Mouse (Mus musculus): ENCODE measurements around the gene Olfr169. TPM values are rescaled to one million over a fixed set of nuclear protein-coding genes. Genes with fewer than 3 reads are reported as not detected.

The Olfr169 gene
- total and polyA plus RNA-seq, 3 experiments: not detected

DNA sequence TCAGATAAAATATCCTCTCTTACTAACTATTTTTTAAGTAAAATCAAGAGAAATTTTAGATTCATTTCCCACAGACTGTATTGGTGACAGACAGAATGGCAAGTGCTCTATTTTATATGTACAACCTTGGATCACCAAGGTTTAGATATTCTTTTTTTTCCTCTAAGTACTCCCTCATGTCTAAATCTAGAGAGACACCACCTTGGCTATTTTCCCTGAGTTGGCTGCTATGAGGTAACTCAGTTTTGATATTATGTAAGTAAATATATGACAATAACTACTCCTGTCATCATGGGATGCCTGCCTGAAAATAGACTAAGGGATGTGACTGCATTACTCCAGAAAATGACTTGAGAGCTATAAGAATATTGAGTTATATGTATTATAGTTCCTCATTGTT is 36.2 kb downstream of the Olfr169 start, which contains the start of gene Olfr168:
Gene Olfr168, minus strand, starts transcription at position 101 of the 400 bp plus-strand sequence.
- no peaks in the 10 kb centered on the region for H3K79me2 ChIP-seq (ENCODE audit: control insufficient read depth, insufficient read depth, low read length, poor library complexity)
- DNase-seq (ENCODE audit: low read depth, low spot score): no peak
- H3K27me3 ChIP-seq (ENCODE audit: control insufficient read depth in 1 of 2, insufficient read depth in 2 of 2, low read length in 2 of 2): no peaks in the 10 kb centered on the region
- no peak within 1 kb of the TSS for H3K9ac ChIP-seq (ENCODE audit: control insufficient read depth, low read depth, low read length, poor library complexity, severe bottlenecking)
- no peaks in the 10 kb centered on the region for H3K36me3 ChIP-seq (ENCODE audit: control insufficient read depth in 1 of 2, insufficient read depth in 2 of 2, low read length in 2 of 2)
- no peaks in the 10 kb centered on the region for H3K9me3 ChIP-seq (replicated peaks; ENCODE audit: insufficient read depth, low read length)
- no peak within 1 kb of the TSS for H3K27ac ChIP-seq (ENCODE audit: control insufficient read depth, low read depth, low read length)
- H3K4me1 ChIP-seq (ENCODE audit: control insufficient read depth in 1 of 2, insufficient read depth in 2 of 2, low read length in 2 of 2): no peaks in the 10 kb centered on the region
- H3K4me3 ChIP-seq (ENCODE audit: control insufficient read depth in 1 of 2, insufficient read depth in 1 of 2, low read depth in 2 of 2, low read length in 2 of 2): no peak within 1 kb of the TSS
- TF ChIP-seq KAT2A (conservative IDR thresholded peaks at IDR 0.05; ENCODE audit: low read depth, low read length) (no peak), MXI1 (IDR thresholded peaks at IDR 0.05; ENCODE audit: low read depth, low read length) (no peak), ZMIZ1 (IDR thresholded peaks at IDR 0.05; ENCODE audit: low read depth, low read length) (no peak)

DNA sequence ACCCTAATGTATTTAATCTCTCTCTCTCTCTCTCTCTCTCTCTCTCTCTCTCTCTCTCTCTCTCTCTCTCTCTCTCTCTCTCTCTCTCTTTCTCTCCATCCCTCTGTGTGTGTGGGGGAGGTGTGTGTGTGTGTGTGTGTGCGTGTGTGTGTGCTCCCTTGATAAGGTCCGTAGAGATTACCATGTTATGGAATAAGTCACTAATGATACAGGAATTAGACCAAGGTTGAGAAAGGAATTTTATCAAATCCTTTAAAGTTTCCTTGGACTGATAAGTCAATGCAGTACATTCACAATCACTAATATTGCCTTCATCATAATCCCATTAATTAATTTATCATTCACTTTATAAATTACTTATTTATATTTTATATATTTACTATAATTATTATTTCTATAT is 49.4 kb downstream of the Olfr169 start, which contains the start of gene Olfr167:
Gene Olfr167, minus strand, starts transcription at position 101 of the 400 bp plus-strand sequence.
- H3K27ac ChIP-seq (ENCODE audit: control insufficient read depth, low read depth, low read length): no peak within 1 kb of the TSS
- H3K4me1 ChIP-seq (ENCODE audit: control insufficient read depth in 1 of 2, insufficient read depth in 2 of 2, low read length in 2 of 2): no peaks in the 10 kb centered on the region
- no peaks in the 10 kb centered on the region for H3K27me3 ChIP-seq (ENCODE audit: control insufficient read depth in 1 of 2, insufficient read depth in 2 of 2, low read length in 2 of 2)
- no peak for DNase-seq (ENCODE audit: low read depth, low spot score)
- no peak within 1 kb of the TSS for H3K9ac ChIP-seq (ENCODE audit: control insufficient read depth, low read depth, low read length, poor library complexity, severe bottlenecking)
- no peaks in the 10 kb centered on the region for H3K36me3 ChIP-seq (ENCODE audit: control insufficient read depth in 1 of 2, insufficient read depth in 2 of 2, low read length in 2 of 2)
- no peak within 1 kb of the TSS for H3K4me3 ChIP-seq (ENCODE audit: control insufficient read depth in 1 of 2, insufficient read depth in 1 of 2, low read depth in 2 of 2, low read length in 2 of 2)
- TF ChIP-seq RCOR1 (IDR thresholded peaks at IDR 0.05; ENCODE audit: low read depth, low read length): no peak
- no peak for TF ChIP-seq MYB (IDR thresholded peaks at IDR 0.05; ENCODE audit: low read depth, low read length)
- no peak for TF ChIP-seq USF1 (IDR thresholded peaks at IDR 0.05; ENCODE audit: low read depth, low read length)
- no peak for TF ChIP-seq TAL1 (IDR thresholded peaks at IDR 0.05; ENCODE audit: low read length)
- TF ChIP-seq CHD1 (IDR thresholded peaks at IDR 0.05; ENCODE audit: low read depth, low read length): no peak
- no peak for TF ChIP-seq MAFK (IDR thresholded peaks at IDR 0.05; ENCODE audit: borderline replicate concordance, low read depth, low read length)
- no peak for TF ChIP-seq NRF1 (IDR thresholded peaks at IDR 0.05; ENCODE audit: insufficient read depth, low read depth, low read length, poor library complexity, severe bottlenecking)
- TF ChIP-seq POLR2AphosphoS5 (IDR thresholded peaks at IDR 0.05; ENCODE audit: borderline replicate concordance, low read depth, low read length): no peak
- no peak for TF ChIP-seq CHD2 (IDR thresholded peaks at IDR 0.05; ENCODE audit: low read length)
- TF ChIP-seq E2F4 (IDR thresholded peaks at IDR 0.05; ENCODE audit: borderline replicate concordance, low read depth, low read length): no peak
- no peak for TF ChIP-seq JUND (IDR thresholded peaks at IDR 0.05; ENCODE audit: low read depth, low read length)
- TF ChIP-seq MXI1 (IDR thresholded peaks at IDR 0.05; ENCODE audit: low read depth, low read length): no peak
- TF ChIP-seq UBTF (IDR thresholded peaks at IDR 0.05; ENCODE audit: borderline replicate concordance, insufficient read depth, low read depth, low read length): no peak
- no peak for TF ChIP-seq TBP (IDR thresholded peaks at IDR 0.05; ENCODE audit: low read depth, low read length)
- TF ChIP-seq SMC3 (IDR thresholded peaks at IDR 0.05; ENCODE audit: low read depth, low read length): no peak
- no peaks in the 10 kb centered on the region for H3K79me2 ChIP-seq (ENCODE audit: control insufficient read depth, insufficient read depth, low read length, poor library complexity)
- no peaks in the 10 kb centered on the region for H3K9me3 ChIP-seq (replicated peaks; ENCODE audit: insufficient read depth, low read length)

Other genes with a start within 250 kb of the Olfr169 start
- gene Olfr165, start 148.7 kb downstream of the Olfr169 start, total RNA-seq (2012; rRNA removed): not detected in 2 replicates
- gene Olfr165, start 148.7 kb downstream of the Olfr169 start, polyA plus RNA-seq (2012; ENCODE audit: insufficient read depth in 1 of 2, insufficient read length in 2 of 2, low read depth in 1 of 2, low replicate concordance in 2 of 2, missing spikeins in 1 of 2): not detected
- not detected in 2 replicates for gene Olfr166, start 88.1 kb downstream of the Olfr169 start, total RNA-seq (2012; rRNA removed)
- not detected for gene Olfr166, start 88.1 kb downstream of the Olfr169 start, polyA plus RNA-seq (2012; ENCODE audit: insufficient read depth in 1 of 2, insufficient read length in 2 of 2, low read depth in 1 of 2, low replicate concordance in 2 of 2, missing spikeins in 1 of 2)
- not detected in 2 replicates for gene Olfr167, start 49.5 kb downstream of the Olfr169 start, total RNA-seq (2012; rRNA removed)
- not detected for gene Olfr167, start 49.5 kb downstream of the Olfr169 start, polyA plus RNA-seq (2012; ENCODE audit: insufficient read depth in 1 of 2, insufficient read length in 2 of 2, low read depth in 1 of 2, low replicate concordance in 2 of 2, missing spikeins in 1 of 2)
- gene Olfr168, start 36.3 kb downstream of the Olfr169 start, total RNA-seq (2012; rRNA removed): not detected in 2 replicates
- not detected for gene Olfr168, start 36.3 kb downstream of the Olfr169 start, polyA plus RNA-seq (2012; ENCODE audit: insufficient read depth in 1 of 2, insufficient read length in 2 of 2, low read depth in 1 of 2, low replicate concordance in 2 of 2, missing spikeins in 1 of 2)
- gene Olfr170, start 40.1 kb upstream of the Olfr169 start, total RNA-seq (2012; rRNA removed): not detected in 2 replicates
- not detected for gene Olfr170, start 40.1 kb upstream of the Olfr169 start, polyA plus RNA-seq (2012; ENCODE audit: insufficient read depth in 1 of 2, insufficient read length in 2 of 2, low read depth in 1 of 2, low replicate concordance in 2 of 2, missing spikeins in 1 of 2)
- not detected in 2 replicates for gene Olfr171, start 58.1 kb upstream of the Olfr169 start, total RNA-seq (2012; rRNA removed)
- gene Olfr171, start 58.1 kb upstream of the Olfr169 start, polyA plus RNA-seq (2012; ENCODE audit: insufficient read depth in 1 of 2, insufficient read length in 2 of 2, low read depth in 1 of 2, low replicate concordance in 2 of 2, missing spikeins in 1 of 2): not detected
- gene Lamp3, start 134.6 kb upstream of the Olfr169 start, total RNA-seq (2012; rRNA removed): not detected in 2 replicates
- under 1 TPM in 1 of 2 experiments, not detected in 1; 0.08 TPM for gene Lamp3, start 134.6 kb upstream of the Olfr169 start, polyA plus RNA-seq (2012; ENCODE audit: insufficient read depth in 1 of 2, insufficient read length in 2 of 2, low read depth in 1 of 2, low replicate concordance in 2 of 2, missing spikeins in 1 of 2)
- gene B3gnt5, start 188.4 kb upstream of the Olfr169 start, total RNA-seq (2012; rRNA removed): not detected in 2 replicates
- not detected for gene B3gnt5, start 188.4 kb upstream of the Olfr169 start, polyA plus RNA-seq (2012; ENCODE audit: insufficient read depth in 1 of 2, insufficient read length in 2 of 2, low read depth in 1 of 2, low replicate concordance in 2 of 2, missing spikeins in 1 of 2)

All from MEL (cell line).